Mouse (Mus musculus): ENCODE measurements around the gene 1700011L22Rik. TPM values are rescaled to one million over a fixed set of nuclear protein-coding genes. Genes with fewer than 3 reads are reported as not detected.
A peak's percentile ranks its signal among the peaks of the same experiment; 100 is the strongest.

The 1700011L22Rik gene
- polyA plus RNA-seq, 1 experiment from 2014 or later: not detected

DNA sequence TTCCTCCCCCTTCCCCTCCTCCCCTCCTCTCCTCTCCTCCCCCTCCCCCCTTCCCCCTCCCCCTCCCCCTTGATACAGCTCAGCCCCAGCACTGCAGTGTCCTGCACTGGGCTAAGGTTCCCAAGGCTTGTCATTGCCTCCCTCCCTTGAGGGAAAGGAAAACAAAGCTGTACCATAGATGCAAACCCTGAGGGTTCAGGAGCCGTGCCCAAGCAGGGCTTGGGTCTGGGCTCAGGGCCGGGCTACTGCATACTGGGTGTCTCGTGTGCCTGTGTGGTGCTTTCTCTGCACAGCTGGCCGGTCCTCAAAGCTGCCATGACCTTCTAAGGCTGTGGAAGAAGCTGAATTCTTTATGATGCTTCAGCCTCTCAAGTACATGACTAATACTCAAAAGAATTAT lies 74.8 kb downstream of the 1700011L22Rik start:
- Histone ChIP-seq H3K27me3 (replicated peaks; ENCODE audit: control insufficient read depth, insufficient read depth, low read length) (no peaks in the 10 kb centered on the region), H3K4me2 (ENCODE audit: low read length) (no peak overlapping the region), H3K4me3 (ENCODE audit: low read depth, low read length) (no peak overlapping the region), H3K4me1 (replicated peaks; ENCODE audit: control insufficient read depth, insufficient read depth, low read length) (no peaks in the 10 kb centered on the region), H3K27ac (ENCODE audit: low read depth) (no peak overlapping the region), H3K9ac (ENCODE audit: low read length) (no peak overlapping the region), H3K36me3 (ENCODE audit: control insufficient read depth, insufficient read depth, low read length) (peaks cover 26% of the 10 kb centered on the region), H3K9me3 (ENCODE audit: control insufficient read depth, low read length) (no peaks in the 10 kb centered on the region)
- 62% methylated on average over 4 of the region's 4 CpGs for WGBS
- DNase-seq (ENCODE audit: low spot score): no peak
- ATAC-seq (replicated peaks; ENCODE audit: low FRiP score, low TSS enrichment, low read depth): no peak; the same call in 1 of the 2 replicates

DNA sequence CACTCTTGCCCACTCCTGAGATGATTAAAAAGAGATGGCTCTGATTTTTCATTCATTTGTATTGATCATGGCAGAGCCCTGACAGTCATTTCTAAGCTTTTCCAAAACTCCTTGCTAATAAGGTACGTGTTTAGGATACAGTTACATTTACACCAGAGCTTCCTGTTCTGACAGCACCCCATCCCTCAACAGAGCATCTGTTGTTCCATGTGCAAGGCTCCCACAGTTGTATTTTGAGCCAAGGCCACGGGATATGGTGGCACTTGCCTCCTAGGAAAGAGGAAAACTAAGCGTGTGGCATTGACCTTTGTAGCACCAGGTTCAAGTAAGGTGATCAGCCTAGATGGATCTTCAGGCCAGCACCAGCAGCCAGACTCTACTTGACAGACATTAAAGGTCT lies 83.1 kb downstream of the 1700011L22Rik start:
- no peak overlapping the region for H3K4me3 ChIP-seq (ENCODE audit: low read depth, low read length)
- H3K4me2 ChIP-seq (ENCODE audit: low read length): no peak overlapping the region
- DNase-seq (ENCODE audit: low spot score): no peak
- H3K4me1 ChIP-seq (replicated peaks; ENCODE audit: control insufficient read depth, insufficient read depth, low read length): peaks cover 6% of the 10 kb centered on the region; the same call in 1 of the 2 replicates
- H3K27me3 ChIP-seq (replicated peaks; ENCODE audit: control insufficient read depth, insufficient read depth, low read length): no peaks in the 10 kb centered on the region
- no peaks in the 10 kb centered on the region for H3K9me3 ChIP-seq (ENCODE audit: control insufficient read depth, low read length)
- ATAC-seq (replicated peaks; ENCODE audit: low FRiP score, low TSS enrichment, low read depth): no peak
- H3K9ac ChIP-seq (ENCODE audit: low read length): no peak overlapping the region
- 85% methylated on average over 3 of the region's 3 CpGs for WGBS
- peaks cover 10% of the 10 kb centered on the region; the same call in 1 of the 2 replicates for H3K36me3 ChIP-seq (ENCODE audit: control insufficient read depth, insufficient read depth, low read length)
- H3K27ac ChIP-seq (ENCODE audit: low read depth): no peak overlapping the region

- no peaks in the 10 kb centered on the region for H3K27me3 ChIP-seq (replicated peaks; ENCODE audit: control insufficient read depth, insufficient read depth, low read length)
- no peak for DNase-seq (ENCODE audit: low spot score)
- ATAC-seq (replicated peaks; ENCODE audit: low FRiP score, low TSS enrichment, low read depth): no peak
- no peak overlapping the region for H3K4me2 ChIP-seq (ENCODE audit: low read length)
- peaks cover 6% of the 10 kb centered on the region; the same call in 1 of the 2 replicates for H3K4me1 ChIP-seq (replicated peaks; ENCODE audit: control insufficient read depth, insufficient read depth, low read length)
- WGBS: 50% methylated on average over 1 of the region's 1 CpGs
- H3K9ac ChIP-seq (ENCODE audit: low read length): no peak overlapping the region
- no peak overlapping the region for H3K4me3 ChIP-seq (ENCODE audit: low read depth, low read length)
- H3K27ac ChIP-seq (ENCODE audit: low read depth): no peak overlapping the region
- H3K36me3 ChIP-seq (ENCODE audit: control insufficient read depth, insufficient read depth, low read length): peaks cover 12% of the 10 kb centered on the region
- no peaks in the 10 kb centered on the region for H3K9me3 ChIP-seq (ENCODE audit: control insufficient read depth, low read length)
Measured at GRCm38 (mm10) chr8:79164336-79164735, 84.0 kb downstream of the 1700011L22Rik start.

- Histone ChIP-seq H3K27me3 (replicated peaks; ENCODE audit: control insufficient read depth, insufficient read depth, low read length) (no peaks in the 10 kb centered on the region), H3K36me3 (ENCODE audit: control insufficient read depth, insufficient read depth, low read length) (peaks cover 15% of the 10 kb centered on the region), H3K4me1 (replicated peaks; ENCODE audit: control insufficient read depth, insufficient read depth, low read length) (peaks cover 6% of the 10 kb centered on the region; the same call in 1 of the 2 replicates), H3K9me3 (ENCODE audit: control insufficient read depth, low read length) (no peaks in the 10 kb centered on the region), H3K4me2 (ENCODE audit: low read length) (no peak overlapping the region), H3K4me3 (ENCODE audit: low read depth, low read length) (no peak overlapping the region), H3K27ac (ENCODE audit: low read depth) (no peak overlapping the region), H3K9ac (ENCODE audit: low read length) (no peak overlapping the region)
- peak; percentile 60 for ATAC-seq (replicated peaks; ENCODE audit: low FRiP score, low TSS enrichment, low read depth)
- 39% methylated on average over 10 of the region's 10 CpGs for WGBS
- DNase-seq (ENCODE audit: low spot score): peak; percentile 78
Measured at GRCm38 (mm10) chr8:79162533-79163308, 85.6 kb downstream of the 1700011L22Rik start.

- Histone ChIP-seq H3K27ac (ENCODE audit: low read depth) (no peak overlapping the region), H3K4me3 (ENCODE audit: low read depth, low read length) (no peak overlapping the region), H3K4me2 (ENCODE audit: low read length) (no peak overlapping the region), H3K9ac (ENCODE audit: low read length) (no peak overlapping the region), H3K27me3 (replicated peaks; ENCODE audit: control insufficient read depth, insufficient read depth, low read length) (no peaks in the 10 kb centered on the region), H3K4me1 (replicated peaks; ENCODE audit: control insufficient read depth, insufficient read depth, low read length) (peaks cover 6% of the 10 kb centered on the region; the same call in 1 of the 2 replicates), H3K9me3 (ENCODE audit: control insufficient read depth, low read length) (no peaks in the 10 kb centered on the region), H3K36me3 (ENCODE audit: control insufficient read depth, insufficient read depth, low read length) (peaks cover 26% of the 10 kb centered on the region)
- ATAC-seq (replicated peaks; ENCODE audit: low FRiP score, low TSS enrichment, low read depth): no peak
- WGBS: 85% methylated on average over 4 of the region's 4 CpGs
- DNase-seq (ENCODE audit: low spot score): no peak
Measured at GRCm38 (mm10) chr8:79161172-79161778, 87.1 kb downstream of the 1700011L22Rik start.

Other genes with a start within 250 kb of the 1700011L22Rik start
- gene Zfp827, start 220.1 kb downstream of the 1700011L22Rik start, polyA plus RNA-seq (2014; fragmentation: Nextera tagmentation; extraction: Ambion mirVana): 10.6 and 12.4 TPM in 2 replicates
- 9.5 and 11.3 TPM in 2 replicates for gene Mmaa, start 46.4 kb upstream of the 1700011L22Rik start, polyA plus RNA-seq (2014; fragmentation: Nextera tagmentation; extraction: Ambion mirVana)
- 52.3 and 59.1 TPM in 2 replicates for gene Smad1, start 150.9 kb upstream of the 1700011L22Rik start, polyA plus RNA-seq (2014; fragmentation: Nextera tagmentation; extraction: Ambion mirVana)

All from intestine, embryonic 14.5 days (tissue).